Mouse (Mus musculus) small intestine, adult 2 months (tissue): ENCODE results near the gene Gm20403. TPM values are rescaled to one million over a fixed set of nuclear protein-coding genes. Genes with fewer than 3 reads are reported as not detected.
"Not testable (repeated sequence)": the region's sequence is repeated elsewhere in the genome, so short reads cannot be mapped to it uniquely, and the experiment has no call there.

ENCODE experiments used
- H3K27ac ChIP-seq: fragments of 200-500 bp; 2 replicates; pipeline ENCODE4 v1.5.1; 2012; ENCODE audit warnings: low read depth, low read length, control low read depth, inconsistent platforms; ENCODE audit not compliant: insufficient read depth
- H3K27me3 ChIP-seq: fragments of 200-500 bp; 2 replicates; pipeline ENCODE4 v1.6.1; 2012; ENCODE audit warnings: mild to moderate bottlenecking, moderate library complexity, low read length, inconsistent platforms; ENCODE audit not compliant: control insufficient read depth, insufficient read depth
- H3K36me3 ChIP-seq: fragments of 200-500 bp; 2 replicates; pipeline ENCODE4 v1.6.1; 2012; ENCODE audit warnings: mild to moderate bottlenecking, low read length, control low read depth, inconsistent platforms; ENCODE audit not compliant: control insufficient read depth, insufficient read depth
- H3K4me1 ChIP-seq: fragments of 200-500 bp; 2 replicates; pipeline ENCODE4 v1.6.1; 2012; ENCODE audit warnings: low read length, inconsistent platforms, mixed read lengths; ENCODE audit not compliant: control insufficient read depth, insufficient read depth, insufficient read length
- H3K4me3 ChIP-seq: fragments of 200-500 bp; 2 replicates; pipeline ENCODE4 v1.5.1; 2012; ENCODE audit warnings: low read depth, mild to moderate bottlenecking, control low read depth, inconsistent platforms, low read length, moderate library complexity
- CTCF ChIP-seq: fragments of 200-500 bp; IDR thresholded peaks from 2 replicates; pipeline ENCODE4 v1.5.1; 2012; ENCODE audit warnings: low read depth, mild to moderate bottlenecking, control low read depth, inconsistent platforms, low read length, moderate library complexity, mixed read lengths; ENCODE audit not compliant: insufficient replicate concordance, insufficient read length; ENCODE audit errors: extremely low read depth
- POLR2A ChIP-seq: fragments of 200-500 bp; IDR thresholded peaks from 2 replicates; pipeline ENCODE4 v1.6.1; 2012; ENCODE audit warnings: low read depth, mild to moderate bottlenecking, control low read depth, inconsistent platforms, low read length, moderate library complexity
- WGBS: fragments of 180-500 bp; shearing (Covaris S2); methylation state at CpG from one replicate; pipeline ENCODE4 v1.1.7; 2018; 5-methylcytosine and 5-hydroxymethylcytosine counted together
- polyA plus RNA-seq: library from polyadenylated mRNA; depleted of rRNA; stranded (reverse); fragments of >200 nt; gene quantifications from 2 replicates; pipeline ENCODE4 v1.2.3, GENCODE M21; 2012

Gene Gm20403
- polyA plus RNA-seq, 1 experiment: not detected

DNA sequence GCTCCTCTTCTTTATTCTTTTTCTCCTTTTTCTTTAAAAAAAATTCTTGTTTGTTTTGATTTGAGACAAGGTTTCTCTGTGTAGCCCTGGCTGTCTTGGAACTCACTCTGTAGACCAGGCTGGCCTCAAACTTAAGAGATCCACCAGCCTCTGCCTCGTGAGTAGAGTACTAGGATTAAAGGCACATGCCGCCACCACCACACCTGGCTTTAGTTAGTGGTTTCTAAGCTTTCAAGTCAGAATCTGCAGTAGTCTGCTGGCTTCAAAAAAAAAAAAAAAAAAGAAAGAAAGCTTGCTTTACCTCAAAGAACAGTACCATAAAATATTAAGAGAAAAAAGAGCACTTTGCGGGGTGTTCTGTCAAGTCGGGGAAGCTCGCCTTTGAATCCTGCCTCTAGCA lies 29.1 kb upstream of the Gm20403 start:
- H3K36me3 ChIP-seq: no peaks in the 10 kb centered on the region
- WGBS: 87% methylated on average over 5 of the region's 5 CpGs
- no peak overlapping the region for H3K27ac ChIP-seq
- H3K27me3 ChIP-seq: no peaks in the 10 kb centered on the region
- TF ChIP-seq CTCF (no peak), POLR2A (no peak)
- H3K4me3 ChIP-seq: no peak overlapping the region
- peaks cover 4% of the 10 kb centered on the region; the same call in 1 of the 2 replicates for H3K4me1 ChIP-seq

- H3K27me3 ChIP-seq: no peaks in the 10 kb centered on the region
- TF ChIP-seq POLR2A (no peak), CTCF (no peak)
These were observed 27.5 kb upstream of the Gm20403 start, which contains the start of gene Baz1a for GRCm38 (mm10) chr12:55013626-55014398. Gene Baz1a, minus strand, starts transcription at chr12:55014348.

DNA sequence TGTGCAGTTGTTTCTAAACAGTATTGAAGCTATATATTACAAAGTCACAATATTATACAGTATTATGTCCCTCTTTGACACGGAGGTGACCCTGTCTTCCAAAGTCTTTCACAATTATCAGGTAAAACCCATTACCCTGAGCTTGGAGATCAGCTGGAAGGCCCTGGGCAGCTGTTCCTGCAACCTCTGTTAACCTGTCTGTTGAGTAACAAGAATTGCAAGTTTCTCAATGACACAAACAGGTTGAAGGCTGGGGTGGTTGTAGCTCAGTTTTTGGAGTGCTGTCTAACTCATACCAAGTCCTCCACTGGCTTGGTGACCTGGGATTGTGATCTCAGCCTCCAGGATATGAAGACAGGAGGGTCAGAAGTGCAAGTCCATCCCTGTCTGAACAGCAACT lies 26.7 kb upstream of the Gm20403 start:
- Histone ChIP-seq H3K4me3 (no peak overlapping the region), H3K4me1 (no peaks in the 10 kb centered on the region), H3K36me3 (no peaks in the 10 kb centered on the region), H3K27ac (no peak overlapping the region), H3K27me3 (no peaks in the 10 kb centered on the region)
- no peak for TF ChIP-seq CTCF
- TF ChIP-seq POLR2A: no peak
- WGBS: 74% methylated on average over 1 of the region's 1 CpGs

More at GRCm38 (mm10) chr12:55013626-55014398, 27.5 kb upstream of the Gm20403 start, which contains the start of gene Baz1a:
- no peak within 1 kb of the TSS for H3K27ac ChIP-seq
- 73% methylated on average over 6 of the region's 6 CpGs for WGBS
- no peaks in the 10 kb centered on the region for H3K36me3 ChIP-seq
- H3K4me3 ChIP-seq: no peak within 1 kb of the TSS
- H3K4me1 ChIP-seq: no peaks in the 10 kb centered on the region

DNA sequence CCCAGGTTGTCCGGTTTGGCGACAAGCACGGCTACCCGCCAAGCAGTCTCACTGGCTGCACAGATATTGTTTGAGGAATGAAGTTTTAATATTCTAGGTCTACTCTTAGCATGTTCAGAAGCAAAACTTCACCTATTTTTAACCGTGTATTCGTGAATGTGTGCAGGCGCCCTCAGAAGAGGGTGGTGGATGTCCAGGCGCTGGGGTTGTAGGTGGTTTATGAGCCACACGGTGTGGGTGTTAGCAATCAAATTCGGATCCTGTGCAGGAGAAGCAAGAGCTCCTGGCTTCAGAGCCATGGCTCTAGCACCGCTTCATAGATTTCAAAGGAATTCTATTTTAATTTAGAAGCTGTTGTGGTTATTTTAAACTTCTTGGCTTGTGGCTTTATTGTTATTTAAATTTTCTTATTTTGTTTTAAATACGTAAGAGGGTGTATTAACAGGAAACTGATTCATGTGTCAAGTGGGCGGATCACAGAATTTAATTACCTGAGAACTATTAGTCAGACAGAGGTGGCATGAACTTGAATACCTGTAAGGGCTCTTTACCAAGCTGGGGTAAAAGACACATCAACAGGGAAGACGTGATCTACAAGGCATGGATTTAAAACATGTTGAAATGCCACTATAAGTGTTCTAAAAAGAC lies 21.2 kb upstream of the Gm20403 start:
- 82% methylated on average over 14 of the region's 14 CpGs for WGBS
- Histone ChIP-seq H3K4me1 (no peaks in the 10 kb centered on the region), H3K36me3 (no peaks in the 10 kb centered on the region), H3K27ac (no peak overlapping the region), H3K4me3 (no peak overlapping the region), H3K27me3 (no peaks in the 10 kb centered on the region)
- TF ChIP-seq CTCF (no peak), POLR2A (no peak)

GRCm38 (mm10) chr12:55006071-55006470 lies 19.7 kb upstream of the Gm20403 start:
- Histone ChIP-seq H3K27me3 (no peaks in the 10 kb centered on the region), H3K36me3 (no peaks in the 10 kb centered on the region), H3K27ac (no peak overlapping the region), H3K4me1 (no peaks in the 10 kb centered on the region), H3K4me3 (no peak overlapping the region)
- TF ChIP-seq POLR2A: no peak
- TF ChIP-seq CTCF: no peak
- WGBS: 96% methylated on average over 7 of the region's 7 CpGs

GRCm38 (mm10) chr12:55004396-55004795 lies 18.1 kb upstream of the Gm20403 start:
- Histone ChIP-seq H3K36me3 (no peaks in the 10 kb centered on the region), H3K4me3 (no peak overlapping the region), H3K27me3 (no peaks in the 10 kb centered on the region), H3K4me1 (no peaks in the 10 kb centered on the region), H3K27ac (no peak overlapping the region)
- no peak for TF ChIP-seq POLR2A
- no peak for TF ChIP-seq CTCF
- 88% methylated on average over 3 of the region's 3 CpGs for WGBS

DNA sequence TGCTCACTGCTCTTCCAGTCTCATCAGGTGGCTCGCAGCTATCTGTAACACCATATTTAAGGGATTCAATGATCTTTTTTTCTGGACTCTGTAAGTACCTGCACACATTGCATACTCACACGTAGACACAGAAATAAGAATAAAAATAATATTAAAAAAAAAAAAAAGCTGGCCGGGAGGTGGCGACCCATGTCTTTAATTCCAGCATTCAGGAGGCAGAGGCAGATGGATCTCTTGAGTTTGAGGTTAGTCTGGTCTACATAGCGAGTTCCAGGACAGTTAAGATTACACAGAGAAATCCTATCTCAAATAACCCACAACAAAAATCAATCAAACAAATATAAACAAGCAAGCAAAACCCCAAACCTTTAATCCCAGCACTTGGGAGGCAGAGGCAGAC lies 17.5 kb upstream of the Gm20403 start:
- H3K4me1 ChIP-seq: no peaks in the 10 kb centered on the region
- H3K4me3 ChIP-seq: no peak overlapping the region
- no peaks in the 10 kb centered on the region for H3K27me3 ChIP-seq
- no peak overlapping the region for H3K27ac ChIP-seq
- WGBS: 87% methylated on average over 5 of the region's 5 CpGs
- TF ChIP-seq POLR2A: no peak
- no peak for TF ChIP-seq CTCF
- H3K36me3 ChIP-seq: no peaks in the 10 kb centered on the region

DNA sequence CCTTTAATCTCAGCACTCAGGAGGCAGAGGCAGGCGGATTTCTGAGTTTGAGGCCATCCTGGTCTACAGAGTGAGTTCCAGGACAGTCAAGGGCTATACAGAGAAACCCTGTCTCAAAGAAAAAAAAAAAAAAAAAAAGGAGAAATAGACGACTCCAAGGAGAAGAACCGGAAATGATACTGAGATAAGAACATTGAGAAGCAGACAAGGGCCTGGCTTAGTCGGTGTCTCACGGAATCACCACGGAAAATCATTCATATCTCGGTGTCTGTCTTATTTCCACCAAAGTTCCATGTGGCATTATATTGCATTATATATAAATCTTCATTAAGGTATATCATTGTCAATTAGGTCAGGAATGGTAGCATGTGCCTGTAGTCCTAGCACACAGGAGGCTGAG lies 16.2 kb upstream of the Gm20403 start:
- 79% methylated on average over 7 of the region's 7 CpGs for WGBS
- not testable (repeated sequence) for H3K27ac ChIP-seq, H3K36me3 ChIP-seq, H3K27me3 ChIP-seq, H3K4me3 ChIP-seq, H3K4me1 ChIP-seq
